Mouse (Mus musculus): Measurements from ENCODE around the gene Mapk1. TPM values are rescaled to one million over a fixed set of nuclear protein-coding genes. Genes with fewer than 3 reads are reported as not detected.
"Not testable (repeated sequence)": the region's sequence is repeated elsewhere in the genome, so short reads cannot be mapped to it uniquely, and the experiment has no call there.

Gene Mapk1
- polyA plus RNA-seq, 1 experiment, result 76.8 TPM

DNA sequence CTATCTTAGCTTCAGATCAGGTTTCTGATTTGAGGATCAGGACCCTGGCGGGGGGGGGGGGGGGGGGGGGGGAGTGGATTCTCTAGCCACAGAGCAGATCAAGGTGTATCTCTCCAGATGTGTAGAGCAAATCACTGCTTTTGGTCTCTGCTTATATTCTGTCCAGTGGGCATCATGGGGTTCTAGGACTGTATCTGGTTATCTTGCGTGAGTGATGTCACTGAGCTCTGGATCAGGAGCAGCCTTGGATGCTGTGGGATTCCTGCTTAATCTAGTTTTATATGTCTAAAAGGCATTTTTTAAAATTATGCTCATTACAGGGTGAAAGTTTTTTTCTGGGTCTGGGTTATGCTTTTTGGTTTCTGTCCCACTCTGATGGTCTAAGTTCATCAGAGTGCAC is 546 bp upstream of the Mapk1 start:
- Histone ChIP-seq H3K27ac (ENCODE audit: control insufficient read depth, insufficient read depth, low read depth, low read length, poor library complexity) (no peak overlapping the region), H3K4me3 (replicated peaks; ENCODE audit: control insufficient read depth, low read depth, low read length) (peak overlapping the region; percentile 94), H3K4me1 (ENCODE audit: control insufficient read depth, insufficient read depth, low read length) (no peaks in the 10 kb centered on the region)
- TF ChIP-seq CTCF (IDR thresholded peaks at IDR 0.05; ENCODE audit: control insufficient read depth, insufficient read depth, low read length) (no peak), POLR2A (IDR thresholded peaks at IDR 0.05; ENCODE audit: borderline replicate concordance, control insufficient read depth, low read depth, low read length) (no peak)
- WGBS, result 36% methylated on average over 2 of the region's 2 CpGs

DNA sequence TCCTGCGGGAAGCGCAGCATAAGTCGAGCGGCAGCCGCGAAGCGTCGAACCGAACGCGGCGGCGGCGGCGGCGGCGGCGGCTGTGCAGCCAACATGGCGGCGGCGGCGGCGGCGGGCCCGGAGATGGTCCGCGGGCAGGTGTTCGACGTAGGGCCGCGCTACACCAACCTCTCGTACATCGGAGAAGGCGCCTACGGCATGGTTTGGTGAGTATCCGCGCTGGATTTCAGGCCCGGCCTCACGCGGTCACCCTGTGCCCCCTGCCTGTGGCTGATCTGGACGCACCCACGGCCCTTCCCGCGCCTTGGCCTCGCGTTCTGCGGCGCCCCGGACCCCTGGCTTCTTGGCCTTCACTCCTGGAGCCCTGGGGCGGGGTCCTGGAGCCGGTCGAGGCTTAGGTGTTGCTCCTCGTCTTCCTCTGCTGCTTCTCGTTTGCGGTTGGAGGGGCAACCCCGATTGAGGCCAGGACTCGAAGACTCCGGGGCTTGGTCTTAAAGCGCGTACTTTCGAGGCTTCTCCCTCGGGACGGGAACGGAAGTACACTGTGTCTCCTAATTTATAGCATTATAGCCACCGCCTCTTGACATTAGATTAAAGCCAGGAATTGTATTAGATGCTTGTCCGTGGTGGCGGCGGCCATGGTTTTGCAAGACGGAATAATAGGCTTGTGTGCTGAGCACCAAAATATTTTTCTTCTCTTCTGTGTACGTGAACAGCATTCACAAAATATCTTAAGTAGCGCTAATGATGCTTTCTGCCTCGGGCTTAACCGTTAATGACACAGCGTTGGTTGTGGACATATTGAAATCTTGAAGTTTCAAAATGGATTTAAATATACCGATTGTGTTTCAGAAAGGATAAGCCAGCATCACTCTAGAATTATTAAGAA is 596 bp downstream of the Mapk1 start:
- TF ChIP-seq POLR2A (IDR thresholded peaks at IDR 0.05; ENCODE audit: borderline replicate concordance, control insufficient read depth, low read depth, low read length) (0 out of 2 replicates have a peak, but pooled peaks have one; percentile 17), CTCF (IDR thresholded peaks at IDR 0.05; ENCODE audit: control insufficient read depth, insufficient read depth, low read length) (no peak)
- peak overlapping the region; percentile 85 for H3K27ac ChIP-seq (ENCODE audit: control insufficient read depth, insufficient read depth, low read depth, low read length, poor library complexity)
- H3K4me1 ChIP-seq (ENCODE audit: control insufficient read depth, insufficient read depth, low read length), result peaks cover 2% of the 10 kb centered on the region; the same call in 1 of the 2 replicates
- peak overlapping the region; percentile 94 for H3K4me3 ChIP-seq (replicated peaks; ENCODE audit: control insufficient read depth, low read depth, low read length)
- WGBS, result under 1% methylated on average over 75 of the region's 75 CpGs

DNA sequence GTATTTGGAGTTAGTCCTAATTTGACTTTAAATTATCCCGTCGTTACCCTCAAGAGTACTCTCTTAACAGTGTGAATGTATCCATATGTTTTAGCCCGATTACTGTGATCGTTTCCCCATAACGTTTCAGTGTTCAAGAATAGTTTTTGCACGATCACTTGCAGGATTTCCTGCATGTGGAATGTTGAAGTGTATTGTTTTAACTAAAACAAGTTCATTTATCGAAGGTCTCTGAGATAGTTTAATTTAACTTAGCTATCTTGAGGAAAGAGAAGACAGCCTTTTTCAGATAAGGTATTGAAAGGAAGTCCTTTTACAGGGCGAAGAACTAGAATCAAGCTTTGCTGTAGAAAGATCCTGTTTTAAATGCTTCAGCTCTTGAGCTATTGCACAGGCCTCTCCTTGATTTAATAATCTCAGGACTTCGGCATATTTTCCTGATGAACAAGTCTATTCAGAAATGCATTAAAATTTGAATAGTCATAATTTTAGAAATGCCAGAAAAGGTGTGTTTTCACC is 1.3 kb downstream of the Mapk1 start:
- peaks cover 5% of the 10 kb centered on the region for H3K4me1 ChIP-seq (ENCODE audit: control insufficient read depth, insufficient read depth, low read length)
- 4% methylated on average over 9 of the region's 9 CpGs for WGBS
- no peak for TF ChIP-seq POLR2A (IDR thresholded peaks at IDR 0.05; ENCODE audit: borderline replicate concordance, control insufficient read depth, low read depth, low read length)
- TF ChIP-seq CTCF (IDR thresholded peaks at IDR 0.05; ENCODE audit: control insufficient read depth, insufficient read depth, low read length), result no peak

DNA sequence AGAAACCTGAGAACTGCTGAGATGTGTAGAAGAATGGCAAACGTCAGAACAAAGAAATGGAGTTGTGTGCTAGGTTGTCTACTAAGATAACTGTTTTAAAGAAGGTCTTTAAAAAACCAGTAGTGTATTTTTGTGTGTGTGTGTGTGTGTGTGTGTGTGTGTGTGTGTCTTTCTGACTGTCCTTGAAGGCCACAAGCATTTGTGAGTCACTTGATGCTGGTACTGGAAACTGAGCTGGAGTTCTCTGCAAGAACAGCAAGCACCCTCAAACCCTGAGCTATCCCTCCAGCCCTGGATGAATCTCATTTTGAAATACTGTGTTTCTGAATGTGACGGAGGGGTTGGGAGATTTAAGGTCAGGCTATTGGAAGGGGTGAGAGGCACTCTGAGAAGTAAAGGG is 4.1 kb downstream of the Mapk1 start:
- peaks cover 5% of the 10 kb centered on the region for H3K4me1 ChIP-seq (ENCODE audit: control insufficient read depth, insufficient read depth, low read length)
- no peak overlapping the region for H3K27ac ChIP-seq (ENCODE audit: control insufficient read depth, insufficient read depth, low read depth, low read length, poor library complexity)
- no peak overlapping the region for H3K4me3 ChIP-seq (replicated peaks; ENCODE audit: control insufficient read depth, low read depth, low read length)
- WGBS, result 86% methylated on average over 2 of the region's 2 CpGs
- no peak for TF ChIP-seq POLR2A (IDR thresholded peaks at IDR 0.05; ENCODE audit: borderline replicate concordance, control insufficient read depth, low read depth, low read length)
- TF ChIP-seq CTCF (IDR thresholded peaks at IDR 0.05; ENCODE audit: control insufficient read depth, insufficient read depth, low read length), result no peak

More for the DNA sequence above, 1.3 kb downstream of the Mapk1 start:
- Histone ChIP-seq H3K4me3 (replicated peaks; ENCODE audit: control insufficient read depth, low read depth, low read length) (peak overlapping the region; percentile 94), H3K27ac (ENCODE audit: control insufficient read depth, insufficient read depth, low read depth, low read length, poor library complexity) (no peak overlapping the region)

DNA sequence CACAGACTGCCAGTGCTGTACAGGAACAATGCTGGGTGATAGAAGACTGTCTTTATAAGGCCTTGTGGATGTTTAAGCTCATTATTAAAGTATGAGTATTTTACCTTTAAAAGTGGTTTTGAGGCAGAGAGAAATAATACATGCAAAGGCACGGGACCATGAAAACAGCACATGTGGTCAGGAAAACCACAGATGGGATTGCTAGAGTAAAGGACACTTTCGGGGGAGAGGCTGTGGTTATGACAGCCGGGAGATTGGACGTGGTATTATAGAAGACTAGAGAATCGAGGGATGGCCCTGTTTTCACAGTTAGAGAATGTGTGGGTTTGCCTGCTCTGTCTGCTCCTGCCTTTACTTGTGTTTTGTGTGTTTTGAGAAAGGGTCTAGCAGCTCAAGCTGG is 5.7 kb downstream of the Mapk1 start:
- no peak overlapping the region for H3K27ac ChIP-seq (ENCODE audit: control insufficient read depth, insufficient read depth, low read depth, low read length, poor library complexity)
- H3K4me3 ChIP-seq (replicated peaks; ENCODE audit: control insufficient read depth, low read depth, low read length), result no peak overlapping the region
- H3K4me1 ChIP-seq (ENCODE audit: control insufficient read depth, insufficient read depth, low read length), result peaks cover 5% of the 10 kb centered on the region
- 4% methylated on average over 5 of the region's 5 CpGs for WGBS
- TF ChIP-seq POLR2A (IDR thresholded peaks at IDR 0.05; ENCODE audit: borderline replicate concordance, control insufficient read depth, low read depth, low read length) (no peak), CTCF (IDR thresholded peaks at IDR 0.05; ENCODE audit: control insufficient read depth, insufficient read depth, low read length) (no peak)

DNA sequence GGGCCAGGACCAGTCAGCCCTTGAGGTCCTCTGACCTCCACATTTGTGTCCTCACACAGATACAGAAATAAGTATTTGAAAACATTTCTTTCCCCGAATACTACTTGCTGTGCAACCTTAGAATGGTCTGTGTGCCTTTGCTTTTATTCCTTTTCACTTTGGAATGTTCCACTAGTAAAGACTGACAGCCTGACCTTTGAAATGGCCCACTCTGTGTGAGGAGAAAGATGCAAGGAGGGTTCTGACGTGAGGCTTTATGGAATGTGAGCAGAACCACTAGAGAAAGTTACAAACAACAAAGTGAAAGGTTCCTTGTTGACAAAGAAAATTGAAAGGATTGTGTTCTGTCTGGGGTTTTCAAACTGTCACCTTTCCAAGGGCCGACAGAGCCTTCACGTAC is 6.8 kb downstream of the Mapk1 start:
- WGBS, result 85% methylated on average over 4 of the region's 4 CpGs
- H3K4me1 ChIP-seq (ENCODE audit: control insufficient read depth, insufficient read depth, low read length), result peaks cover 5% of the 10 kb centered on the region
- H3K4me3 ChIP-seq (replicated peaks; ENCODE audit: control insufficient read depth, low read depth, low read length), result no peak overlapping the region
- no peak for TF ChIP-seq CTCF (IDR thresholded peaks at IDR 0.05; ENCODE audit: control insufficient read depth, insufficient read depth, low read length)
- TF ChIP-seq POLR2A (IDR thresholded peaks at IDR 0.05; ENCODE audit: borderline replicate concordance, control insufficient read depth, low read depth, low read length), result no peak
- no peak overlapping the region for H3K27ac ChIP-seq (ENCODE audit: control insufficient read depth, insufficient read depth, low read depth, low read length, poor library complexity)

DNA sequence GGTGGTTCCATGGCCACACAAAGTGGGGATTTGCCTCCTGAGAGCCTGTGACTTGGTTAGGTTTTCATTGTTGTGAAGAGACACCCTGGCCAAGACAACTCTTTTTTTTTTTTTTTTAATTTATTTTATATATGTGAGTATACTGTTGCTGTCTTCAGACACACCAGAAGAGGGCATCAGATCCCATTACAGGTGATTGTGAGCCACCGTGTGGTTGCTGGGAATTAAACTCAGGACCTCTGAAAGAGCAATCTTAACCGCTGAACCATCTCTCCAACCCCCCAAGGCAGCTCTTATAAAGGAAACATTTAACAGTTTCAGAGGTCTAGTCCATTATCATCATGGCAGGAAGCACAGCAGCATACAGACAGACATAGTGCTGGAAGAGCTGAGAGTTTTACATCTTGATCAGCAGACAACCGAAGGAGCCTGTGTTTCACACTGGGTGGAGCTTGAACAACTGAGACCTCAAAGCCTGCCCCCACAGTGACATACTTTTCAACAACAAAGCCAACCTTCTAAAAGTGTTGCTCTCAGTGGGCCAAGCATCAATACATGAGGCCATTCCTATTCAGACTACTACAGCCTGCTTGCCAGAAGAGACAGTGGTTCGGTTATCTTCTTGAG is 11.4 kb downstream of the Mapk1 start:
- 58% methylated on average over 4 of the region's 4 CpGs for WGBS
- H3K4me3 ChIP-seq (replicated peaks; ENCODE audit: control insufficient read depth, low read depth, low read length), result no peak overlapping the region
- no peaks in the 10 kb centered on the region; the same call in 1 of the 2 replicates for H3K4me1 ChIP-seq (ENCODE audit: control insufficient read depth, insufficient read depth, low read length)
- no peak overlapping the region for H3K27ac ChIP-seq (ENCODE audit: control insufficient read depth, insufficient read depth, low read depth, low read length, poor library complexity)
- TF ChIP-seq POLR2A (IDR thresholded peaks at IDR 0.05; ENCODE audit: borderline replicate concordance, control insufficient read depth, low read depth, low read length) (no peak), CTCF (IDR thresholded peaks at IDR 0.05; ENCODE audit: control insufficient read depth, insufficient read depth, low read length) (no peak)

DNA sequence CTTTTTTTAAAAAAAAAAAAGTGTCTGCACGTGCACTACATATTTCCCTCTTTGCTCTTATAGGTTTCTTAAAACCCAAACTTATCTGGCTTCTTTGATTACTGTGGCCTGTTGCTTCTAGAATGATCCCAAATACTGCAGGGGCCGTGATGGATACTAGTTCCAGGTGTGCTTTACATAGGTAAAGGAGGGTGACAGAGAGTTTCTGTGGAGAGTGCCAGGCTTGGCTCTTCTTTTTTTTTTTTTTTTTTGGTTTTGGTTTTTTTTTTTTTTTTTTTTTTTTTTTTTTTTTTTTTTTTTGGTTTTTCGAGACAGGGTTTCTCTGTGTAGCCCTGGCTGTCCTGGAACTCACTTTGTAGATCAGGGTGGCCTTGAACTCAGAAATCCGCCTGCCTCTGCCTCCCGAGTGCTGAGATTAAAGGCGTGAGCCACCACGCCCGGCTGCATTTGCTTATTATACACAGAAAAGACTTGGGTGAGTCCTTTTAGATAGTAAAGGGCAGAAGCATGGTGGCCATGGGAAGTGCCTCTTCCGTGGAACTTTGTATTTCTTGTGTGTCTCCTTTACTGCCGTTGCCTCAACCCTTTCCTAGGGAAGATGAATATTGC is 13.0 kb downstream of the Mapk1 start:
- not testable (repeated sequence) for H3K27ac ChIP-seq (ENCODE audit: control insufficient read depth, insufficient read depth, low read depth, low read length, poor library complexity); H3K4me1 ChIP-seq (ENCODE audit: control insufficient read depth, insufficient read depth, low read length); H3K4me3 ChIP-seq (replicated peaks; ENCODE audit: control insufficient read depth, low read depth, low read length)
- WGBS, result 79% methylated on average over 10 of the region's 10 CpGs

Data from bone marrow, adult 2 months (tissue).